20 mouse cellular contexts compared by ENCODE assay signal in genomic region chr7:70029311-70029710, GRCm38 (mm10).
"Had no signal": no experiment of that assay in that cellular context is flagged by ENCODE, and none has a peak within 500 bp of the region (broad histone marks: within the 10 kb centered on the region; RNA-seq: fewer than 3 reads in every experiment).

No protein-coding gene starts in this region.

- DNase-seq: liver, embryonic 13.5 days; liver, postnatal 0 days; lung, adult 2 months; lung, postnatal 14 days; lung, postnatal 36 days; right cerebral cortex, postnatal 14 days; thymus, adult 2 months; thymus, postnatal 25 days; thymus, postnatal 4 days had no signal

- H3K4me1 ChIP-seq: liver, embryonic 13.5 days; liver, embryonic 15.5 days; megakaryocyte, embryonic 14.5 days; midbrain, embryonic 13.5 days; neural tube, embryonic 12.5 days; stomach, embryonic 15.5 days had no signal

- H3K36me3 ChIP-seq: liver, embryonic 13.5 days; liver, embryonic 15.5 days; lung, embryonic 15.5 days; midbrain, embryonic 13.5 days; neural tube, embryonic 12.5 days; stomach, embryonic 15.5 days had no signal

- H3K27me3 ChIP-seq: liver, embryonic 13.5 days; liver, embryonic 15.5 days; lung, embryonic 15.5 days; megakaryocyte, embryonic 14.5 days; midbrain, embryonic 13.5 days; neural tube, embryonic 12.5 days; stomach, embryonic 15.5 days had no signal

- H3K9ac ChIP-seq: liver, embryonic 13.5 days; liver, embryonic 15.5 days; liver, postnatal 0 days; lung, embryonic 15.5 days; midbrain, embryonic 13.5 days; neural tube, embryonic 12.5 days; stomach, embryonic 15.5 days had no signal

- H3K4me3 ChIP-seq: liver, embryonic 13.5 days; liver, embryonic 15.5 days; lung, embryonic 15.5 days; megakaryocyte, embryonic 14.5 days; midbrain, embryonic 13.5 days; neural tube, embryonic 12.5 days; stomach, embryonic 15.5 days had no signal

- H3K9me3 ChIP-seq: liver, embryonic 13.5 days; liver, embryonic 15.5 days; lung, embryonic 15.5 days; midbrain, embryonic 13.5 days; neural tube, embryonic 12.5 days; stomach, embryonic 15.5 days had no signal

- H3K27ac ChIP-seq: liver, embryonic 13.5 days; liver, embryonic 15.5 days; lung, embryonic 15.5 days; macrophage; midbrain, embryonic 13.5 days; neural tube, embryonic 12.5 days; stomach, embryonic 15.5 days; stomach, postnatal 0 days had no signal

- H3K4me2 ChIP-seq: liver, embryonic 13.5 days; liver, embryonic 15.5 days; lung, embryonic 15.5 days; midbrain, embryonic 11.5 days; midbrain, embryonic 13.5 days; neural tube, embryonic 12.5 days; stomach, embryonic 15.5 days had no signal

- ATAC-seq: liver, postnatal 0 days; lung, postnatal 0 days; midbrain, embryonic 13.5 days; midbrain, embryonic 16.5 days had no signal
